Mouse (Mus musculus) left cerebral cortex, adult 2 months (tissue): ENCODE results near the gene Hoxc9. TPM values are rescaled to one million over a fixed set of nuclear protein-coding genes. Genes with fewer than 3 reads are reported as not detected.

Source experiments
- DNase-seq, 2 experiments: peaks; one replicate each; pipeline ENCODE4 v3.0.0; 2021 to 2022; ENCODE audit warnings: low spot score in 2 of 2, mixed read lengths in 1 of 2; ENCODE audit errors: extremely low spot score in 1 of 2
- H3K27ac ChIP-seq: fragments of 200-600 bp; 2 replicates; pipeline ENCODE4 v1.8.1; 2022
- H3K4me3 ChIP-seq: fragments of 200-600 bp; 2 replicates; pipeline ENCODE4 v1.8.1; 2022
- CTCF ChIP-seq: fragments of 200-600 bp; IDR thresholded peaks from 2 replicates; pipeline ENCODE4 v1.8.1; 2022; ENCODE audit warnings: antibody characterized with exemption, mild to moderate bottlenecking, moderate library complexity
- intact Hi-C: fragments of 180-260 bp; cut with DNase I; formaldehyde crosslinking; loops from one replicate; pipeline ENCODE4 v1.15.1; 2025
- total RNA-seq, 2 experiments: library from RNA; stranded (reverse); gene quantifications; 2 replicates each; pipeline ENCODE4 v1.2.3; 2021

Gene Hoxc9
- total RNA-seq, 2 experiments from 2014 or later = not detected

- H3K27ac ChIP-seq = no peak overlapping the region
- intact Hi-C loops = no loop called here
- no peak for DNase-seq
- H3K4me3 ChIP-seq = no peak overlapping the region
- no peak for TF ChIP-seq CTCF
These were observed 5.4 kb downstream of the Hoxc9 start for GRCm38 (mm10) chr15:102981379-102982288.

- intact Hi-C loops = no loop called here
- Histone ChIP-seq H3K4me3 (no peak overlapping the region), H3K27ac (no peak overlapping the region)
- no peak for DNase-seq
- TF ChIP-seq CTCF = no peak
These were observed 7.5 kb downstream of the Hoxc9 start for GRCm38 (mm10) chr15:102983716-102984115.

- intact Hi-C loops = no loop called here
These were observed 8.3 kb downstream of the Hoxc9 start for GRCm38 (mm10) chr15:102984521-102984920.

GRCm38 (mm10) chr15:102984925-102985324 is 8.7 kb downstream of the Hoxc9 start:
- intact Hi-C loops = loop anchor here (5.0 kb wide), 1 partner anchor 228 kb away; no protein-coding TSS in a partner anchor
- TF ChIP-seq CTCF = no peak
- Histone ChIP-seq H3K4me3 (no peak overlapping the region), H3K27ac (no peak overlapping the region)
- DNase-seq = no peak

More at GRCm38 (mm10) chr15:102984521-102984920, 8.3 kb downstream of the Hoxc9 start:
- Histone ChIP-seq H3K27ac (no peak overlapping the region), H3K4me3 (no peak overlapping the region)
- DNase-seq = no peak
- TF ChIP-seq CTCF = no peak

GRCm38 (mm10) chr15:102987124-102987833 is 11.0 kb downstream of the Hoxc9 start:
- peak; percentile 78 to 81 for DNase-seq
- TF ChIP-seq CTCF = peak; percentile 90
- Histone ChIP-seq H3K4me3 (no peak overlapping the region), H3K27ac (no peak overlapping the region)
- intact Hi-C loops = loop anchor here (1.0 to 5.0 kb wide), 2 partner anchors 190 to 230 kb away; no protein-coding TSS in a partner anchor

- no peak for TF ChIP-seq CTCF
- no peak for DNase-seq
- Histone ChIP-seq H3K27ac (no peak overlapping the region), H3K4me3 (no peak overlapping the region)
- intact Hi-C loops = loop anchor here (5.0 kb wide), 1 partner anchor 231 kb away; no protein-coding TSS in a partner anchor
These were observed 11.8 kb downstream of the Hoxc9 start for GRCm38 (mm10) chr15:102988078-102988477.

GRCm38 (mm10) chr15:102990461-102991397 is 14.5 kb downstream of the Hoxc9 start, which contains the start of gene Hoxc8:
Hoxc8 (plus strand) TSS chr15:102990607.
- no peak for DNase-seq
- Histone ChIP-seq H3K27ac (no peak within 1 kb of the TSS), H3K4me3 (no peak within 1 kb of the TSS)
- TF ChIP-seq CTCF = no peak
- intact Hi-C loops = no loop called here

- no peak for TF ChIP-seq CTCF
- Histone ChIP-seq H3K27ac (no peak overlapping the region), H3K4me3 (no peak overlapping the region)
- DNase-seq = no peak
- intact Hi-C loops = no loop called here
These were observed 15.5 kb downstream of the Hoxc9 start for GRCm38 (mm10) chr15:102991782-102992181.

GRCm38 (mm10) chr15:102992206-102992605 is 16.0 kb downstream of the Hoxc9 start:
- TF ChIP-seq CTCF = no peak
- no peak overlapping the region for H3K27ac ChIP-seq
- intact Hi-C loops = no loop called here
- no peak overlapping the region for H3K4me3 ChIP-seq
- no peak for DNase-seq

GRCm38 (mm10) chr15:102992863-102993262 is 16.6 kb downstream of the Hoxc9 start:
- no peak overlapping the region for H3K4me3 ChIP-seq
- DNase-seq = no peak
- TF ChIP-seq CTCF = no peak
- intact Hi-C loops = no loop called here
- H3K27ac ChIP-seq = no peak overlapping the region

- H3K27ac ChIP-seq = no peak overlapping the region
- no peak overlapping the region for H3K4me3 ChIP-seq
- intact Hi-C loops = no loop called here
- no peak for DNase-seq
- TF ChIP-seq CTCF = no peak
These were observed 20.3 kb downstream of the Hoxc9 start for GRCm38 (mm10) chr15:102996548-102996947.
